Mouse (Mus musculus) liver, embryonic 11.5 days (tissue): ENCODE results near the gene Mad1l1. TPM values are rescaled to one million over a fixed set of nuclear protein-coding genes. Genes with fewer than 3 reads are reported as not detected.

Experiments
- ATAC-seq: fragments of 200-750 bp; cut with Nextera tagmentation; replicated peaks from 2 replicates; pipeline ENCODE4 v1.8.0; 2017; ENCODE audit warnings: moderate number of reproducible peaks, mild to moderate bottlenecking, moderate TSS enrichment, moderate library complexity; ENCODE audit not compliant: low FRiP score
- DNase-seq: peaks from one replicate; pipeline ENCODE4 v3.0.0-alpha.2; 2017; ENCODE audit warnings: low spot score
- H3K27ac ChIP-seq: fragments of 300-500 bp; sonication (generic); 2 replicates; pipeline ENCODE4 v1.5.1; 2014; ENCODE audit warnings: mild to moderate bottlenecking, low read depth, low read length, control low read depth
- H3K27me3 ChIP-seq: fragments of 300-500 bp; sonication (generic); replicated peaks from 2 replicates; pipeline ENCODE4 v1.6.1; 2014; ENCODE audit warnings: low read length, mixed read lengths; ENCODE audit not compliant: control insufficient read depth, insufficient read depth
- H3K36me3 ChIP-seq: fragments of 300-500 bp; sonication (generic); 2 replicates; pipeline ENCODE4 v1.6.1; 2014; ENCODE audit warnings: mild to moderate bottlenecking, low read length, moderate library complexity, mixed read lengths; ENCODE audit not compliant: control insufficient read depth, insufficient read depth
- H3K4me1 ChIP-seq: fragments of 300-500 bp; sonication (generic); replicated peaks from 2 replicates; pipeline ENCODE4 v1.6.1; 2014; ENCODE audit warnings: low read length, mixed read lengths; ENCODE audit not compliant: control insufficient read depth, insufficient read depth
- H3K4me2 ChIP-seq: fragments of 300-500 bp; sonication (generic); 2 replicates; pipeline ENCODE4 v1.6.1; 2014; ENCODE audit warnings: mild to moderate bottlenecking, control low read depth, moderate library complexity
- H3K4me3 ChIP-seq: fragments of 300-500 bp; sonication (generic); 2 replicates; pipeline ENCODE4 v1.5.1; 2014; ENCODE audit warnings: low read depth, low read length, control low read depth
- H3K9ac ChIP-seq: fragments of 300-500 bp; sonication (generic); 2 replicates; pipeline ENCODE4 v1.6.1; 2014; ENCODE audit warnings: low read depth, low read length, control low read depth
- H3K9me3 ChIP-seq: fragments of 300-500 bp; sonication (generic); 2 replicates; pipeline ENCODE4 v1.6.1; 2016; ENCODE audit warnings: low read length, inconsistent platforms, mixed read lengths; ENCODE audit not compliant: control insufficient read depth
- WGBS: fragments of 180-500 bp; shearing (Covaris S2); extraction: QIAGEN DNeasy Blood & Tissue Kit; methylation state at CpG from one replicate; pipeline ENCODE4 v1.1.7; 2014; 5-methylcytosine and 5-hydroxymethylcytosine counted together
- polyA plus RNA-seq: library from polyadenylated mRNA; unstranded; fragments of >200 nt; fragmentation: Nextera tagmentation; extraction: Ambion mirVana; gene quantifications from 2 replicates; pipeline ENCODE4 v1.2.1, GENCODE M21; 2014

Mad1l1 gene
- polyA plus RNA-seq, 1 experiment from 2014 or later, result 43.0 TPM

DNA sequence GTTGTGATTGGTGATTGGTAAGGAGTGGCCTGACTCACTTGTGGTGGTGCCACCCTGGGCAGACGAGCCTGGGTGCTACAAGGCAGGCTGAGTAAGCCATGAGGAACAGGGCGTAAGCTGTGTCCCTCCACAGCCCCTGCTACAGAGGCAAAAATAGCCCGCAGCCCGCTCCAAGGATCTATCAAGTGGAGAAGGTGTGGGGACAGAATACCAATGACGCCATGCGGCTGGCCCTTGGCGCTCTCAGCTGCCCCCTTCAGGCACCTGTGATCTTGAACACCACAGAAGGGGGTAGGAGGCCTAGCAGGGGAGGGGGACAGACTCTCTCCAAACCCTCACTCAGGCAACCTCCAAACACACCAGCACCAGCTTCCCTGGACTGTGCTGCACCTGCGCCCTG, 15.3 kb downstream of the Mad1l1 start:
- Histone ChIP-seq H3K36me3 (peaks cover 30% of the 10 kb centered on the region), H3K9ac (no peak overlapping the region), H3K27me3 (no peaks in the 10 kb centered on the region), H3K4me2 (no peak overlapping the region), H3K27ac (no peak overlapping the region), H3K9me3 (no peaks in the 10 kb centered on the region), H3K4me3 (no peak overlapping the region), H3K4me1 (no peaks in the 10 kb centered on the region)
- 90% methylated on average over 8 of the region's 8 CpGs for WGBS
- DNase-seq, result no peak
- ATAC-seq, result no peak

DNA sequence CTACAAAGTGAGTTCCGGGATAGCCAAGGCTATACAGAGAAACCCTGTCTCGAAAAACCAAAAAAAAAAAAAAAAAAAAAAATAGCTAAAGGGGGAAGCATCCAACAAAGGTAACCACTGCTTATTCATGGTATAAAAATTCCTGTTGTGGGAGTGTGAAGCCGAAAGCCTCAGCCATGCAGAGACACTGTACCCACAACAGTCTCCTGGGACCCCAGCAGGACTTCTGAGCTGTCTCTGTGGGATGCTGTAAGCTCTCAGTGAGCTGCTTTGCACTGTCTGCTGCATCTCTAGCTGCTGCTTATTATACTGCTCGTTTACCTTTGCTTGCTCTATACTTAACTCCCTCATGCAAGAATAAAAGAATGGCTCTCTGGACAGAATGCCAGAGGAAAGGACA, 23.1 kb downstream of the Mad1l1 start:
- H3K4me1 ChIP-seq, result no peaks in the 10 kb centered on the region
- DNase-seq (no peak), ATAC-seq (no peak)
- 89% methylated on average over 4 of the region's 4 CpGs for WGBS
- no peak overlapping the region for H3K4me2 ChIP-seq
- no peak overlapping the region for H3K27ac ChIP-seq
- no peak overlapping the region for H3K9ac ChIP-seq
- H3K9me3 ChIP-seq, result no peaks in the 10 kb centered on the region
- no peak overlapping the region for H3K4me3 ChIP-seq
- no peaks in the 10 kb centered on the region for H3K27me3 ChIP-seq
- H3K36me3 ChIP-seq, result peaks cover 38% of the 10 kb centered on the region

DNA sequence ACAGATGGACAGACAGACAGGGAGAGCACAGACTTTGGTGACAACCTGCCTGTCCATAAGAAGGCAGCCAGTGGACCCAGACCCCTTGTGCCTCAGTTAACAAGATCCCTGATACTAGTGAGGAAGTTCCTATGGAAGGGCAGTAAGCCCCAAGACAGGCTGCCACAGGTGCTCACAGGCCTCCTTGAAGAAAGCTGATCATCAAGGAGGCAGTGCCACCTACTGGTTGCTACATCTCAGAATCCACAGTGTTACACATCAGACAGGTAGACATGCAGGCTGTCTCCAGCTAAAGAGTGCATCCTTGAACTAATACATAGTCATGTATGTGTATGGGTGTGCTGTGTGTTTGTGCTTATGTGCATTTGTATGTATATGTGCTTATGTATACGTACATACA, 29.2 kb downstream of the Mad1l1 start:
- H3K36me3 ChIP-seq, result peaks cover 22% of the 10 kb centered on the region
- ATAC-seq, result no peak

GRCm38 (mm10) chr5:140289161-140289560, 32.2 kb downstream of the Mad1l1 start:
- Histone ChIP-seq H3K27me3 (no peaks in the 10 kb centered on the region), H3K4me3 (no peak overlapping the region), H3K4me2 (no peak overlapping the region), H3K4me1 (no peaks in the 10 kb centered on the region), H3K36me3 (peaks cover 20% of the 10 kb centered on the region; the same call in 1 of the 2 replicates), H3K9ac (no peak overlapping the region), H3K9me3 (no peaks in the 10 kb centered on the region), H3K27ac (no peak overlapping the region)
- ATAC-seq, result no peak
- 93% methylated on average over 2 of the region's 2 CpGs for WGBS
- DNase-seq, result no peak

More for the DNA sequence above, 29.2 kb downstream of the Mad1l1 start:
- Histone ChIP-seq H3K4me2 (no peak overlapping the region), H3K4me3 (no peak overlapping the region), H3K9ac (no peak overlapping the region), H3K27ac (no peak overlapping the region), H3K27me3 (no peaks in the 10 kb centered on the region), H3K9me3 (no peaks in the 10 kb centered on the region), H3K4me1 (no peaks in the 10 kb centered on the region)
- WGBS, result 81% methylated on average over 1 of the region's 1 CpGs
- DNase-seq, result no peak

- Histone ChIP-seq H3K9me3 (no peaks in the 10 kb centered on the region), H3K4me3 (no peak overlapping the region), H3K27ac (no peak overlapping the region), H3K36me3 (peaks cover 20% of the 10 kb centered on the region; the same call in 1 of the 2 replicates), H3K9ac (no peak overlapping the region), H3K27me3 (no peaks in the 10 kb centered on the region), H3K4me2 (no peak overlapping the region), H3K4me1 (no peaks in the 10 kb centered on the region)
- no peak for ATAC-seq
- no peak for DNase-seq
- 87% methylated on average over 3 of the region's 3 CpGs for WGBS
Measured at GRCm38 (mm10) chr5:140288287-140288686, 33.1 kb downstream of the Mad1l1 start.

GRCm38 (mm10) chr5:140284761-140285160, 36.6 kb downstream of the Mad1l1 start:
- no peaks in the 10 kb centered on the region for H3K9me3 ChIP-seq
- H3K4me2 ChIP-seq, result no peak overlapping the region
- no peak overlapping the region for H3K9ac ChIP-seq
- H3K4me1 ChIP-seq, result no peaks in the 10 kb centered on the region
- no peak overlapping the region for H3K27ac ChIP-seq
- 80% methylated on average over 2 of the region's 2 CpGs for WGBS
- no peaks in the 10 kb centered on the region for H3K27me3 ChIP-seq
- DNase-seq (no peak), ATAC-seq (no peak)
- peaks cover 23% of the 10 kb centered on the region; the same call in 1 of the 2 replicates for H3K36me3 ChIP-seq
- H3K4me3 ChIP-seq, result no peak overlapping the region

- WGBS, result 84% methylated on average over 2 of the region's 2 CpGs
Measured at GRCm38 (mm10) chr5:140284011-140284410, 37.3 kb downstream of the Mad1l1 start.

GRCm38 (mm10) chr5:140282900-140283299, 38.5 kb downstream of the Mad1l1 start:
- peaks cover 16% of the 10 kb centered on the region; the same call in 1 of the 2 replicates for H3K36me3 ChIP-seq
- no peak overlapping the region for H3K4me3 ChIP-seq
- DNase-seq (no peak), ATAC-seq (no peak)
- 91% methylated on average over 3 of the region's 3 CpGs for WGBS
- no peak overlapping the region for H3K9ac ChIP-seq
- H3K4me2 ChIP-seq, result no peak overlapping the region
- H3K27ac ChIP-seq, result no peak overlapping the region
- no peaks in the 10 kb centered on the region for H3K27me3 ChIP-seq
- no peaks in the 10 kb centered on the region for H3K9me3 ChIP-seq
- no peaks in the 10 kb centered on the region for H3K4me1 ChIP-seq

More at GRCm38 (mm10) chr5:140284011-140284410, 37.3 kb downstream of the Mad1l1 start:
- H3K4me3 ChIP-seq, result no peak overlapping the region
- no peaks in the 10 kb centered on the region for H3K27me3 ChIP-seq
- ATAC-seq (no peak), DNase-seq (no peak)
- H3K4me1 ChIP-seq, result no peaks in the 10 kb centered on the region
- no peak overlapping the region for H3K9ac ChIP-seq
- H3K27ac ChIP-seq, result no peak overlapping the region
- H3K4me2 ChIP-seq, result no peak overlapping the region
- H3K9me3 ChIP-seq, result no peaks in the 10 kb centered on the region
- peaks cover 17% of the 10 kb centered on the region; the same call in 1 of the 2 replicates for H3K36me3 ChIP-seq

DNA sequence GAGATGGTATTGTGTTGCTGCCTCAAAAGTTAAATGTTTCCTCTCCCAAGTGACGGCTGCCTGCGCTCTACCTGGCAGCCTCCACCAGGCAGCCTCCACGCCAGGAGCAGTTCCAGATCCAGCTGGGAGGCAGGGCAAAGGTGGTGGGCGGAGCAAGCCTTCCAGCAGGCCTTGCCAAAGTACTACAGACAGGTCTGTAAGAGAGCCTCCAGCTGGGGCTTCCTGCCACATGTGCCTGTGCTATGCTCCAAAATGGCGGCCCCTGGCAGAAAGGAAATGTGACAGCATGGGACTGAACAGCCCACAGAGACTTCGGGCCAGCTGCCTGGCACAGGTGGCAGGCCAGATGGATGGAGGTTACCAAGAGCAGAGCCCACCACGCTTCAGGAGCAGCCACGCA, 39.0 kb downstream of the Mad1l1 start:
- 80% methylated on average over 8 of the region's 8 CpGs for WGBS

More for the DNA sequence above, 39.0 kb downstream of the Mad1l1 start:
- Histone ChIP-seq H3K36me3 (peaks cover 16% of the 10 kb centered on the region; the same call in 1 of the 2 replicates), H3K4me2 (no peak overlapping the region), H3K4me3 (no peak overlapping the region), H3K27ac (no peak overlapping the region), H3K4me1 (no peaks in the 10 kb centered on the region), H3K27me3 (no peaks in the 10 kb centered on the region), H3K9me3 (no peaks in the 10 kb centered on the region), H3K9ac (no peak overlapping the region)
- ATAC-seq (no peak), DNase-seq (no peak)
